Mouse (Mus musculus): ENCODE data around the gene Creb5. TPM values are rescaled to one million over a fixed set of nuclear protein-coding genes. Genes with fewer than 3 reads are reported as not detected.

Gene Creb5
- polyA plus RNA-seq, 2 experiments from 2014 or later: not detected

- ATAC-seq: no peak
These were observed 206.8 kb downstream of the Creb5 start for GRCm38 (mm10) chr6:53493864-53494263.

GRCm38 (mm10) chr6:53495667-53496066, 208.6 kb downstream of the Creb5 start:
- ATAC-seq: no peak

GRCm38 (mm10) chr6:53496325-53496753, 209.3 kb downstream of the Creb5 start:
- no peak for ATAC-seq

GRCm38 (mm10) chr6:53497904-53498536, 210.9 kb downstream of the Creb5 start:
- ATAC-seq: peak; percentile 62

- no peak for ATAC-seq
These were observed 212.7 kb downstream of the Creb5 start for GRCm38 (mm10) chr6:53499621-53500295.

GRCm38 (mm10) chr6:53501236-53501635, 214.2 kb downstream of the Creb5 start:
- ATAC-seq: no peak

- no peak for ATAC-seq
These were observed 220.0 kb downstream of the Creb5 start for GRCm38 (mm10) chr6:53506947-53507564.

- no peak for ATAC-seq
These were observed 221.9 kb downstream of the Creb5 start for GRCm38 (mm10) chr6:53508847-53509494.

GRCm38 (mm10) chr6:53510005-53510404, 222.9 kb downstream of the Creb5 start:
- no peak for ATAC-seq

GRCm38 (mm10) chr6:53512226-53512625, 225.2 kb downstream of the Creb5 start:
- ATAC-seq: no peak

GRCm38 (mm10) chr6:53513380-53513779, 226.3 kb downstream of the Creb5 start:
- no peak for ATAC-seq

- no peak for ATAC-seq
These were observed 227.8 kb downstream of the Creb5 start for GRCm38 (mm10) chr6:53514862-53515261.

GRCm38 (mm10) chr6:53515611-53516010, 228.5 kb downstream of the Creb5 start:
- ATAC-seq: no peak

GRCm38 (mm10) chr6:53517371-53517945, 230.4 kb downstream of the Creb5 start:
- ATAC-seq: no peak

GRCm38 (mm10) chr6:53523743-53524497, 236.8 kb downstream of the Creb5 start:
- no peak for ATAC-seq

GRCm38 (mm10) chr6:53526460-53526859, 239.4 kb downstream of the Creb5 start:
- ATAC-seq: no peak

GRCm38 (mm10) chr6:53530742-53531141, 243.7 kb downstream of the Creb5 start:
- no peak for ATAC-seq

GRCm38 (mm10) chr6:53531461-53531860, 244.4 kb downstream of the Creb5 start:
- ATAC-seq: no peak

- ATAC-seq: no peak
These were observed 250.5 kb downstream of the Creb5 start for GRCm38 (mm10) chr6:53537530-53537929.

- ATAC-seq: no peak
These were observed 254.7 kb downstream of the Creb5 start for GRCm38 (mm10) chr6:53541798-53542197.

- no peak for ATAC-seq
These were observed 258.4 kb downstream of the Creb5 start for GRCm38 (mm10) chr6:53545483-53545900.

GRCm38 (mm10) chr6:53545989-53546388, 258.9 kb downstream of the Creb5 start:
- ATAC-seq: no peak
